Mouse (Mus musculus) liver, postnatal 0 days (tissue): Measurements from ENCODE around the gene Fndc9. TPM values are rescaled to one million over a fixed set of nuclear protein-coding genes. Genes with fewer than 3 reads are reported as not detected.

ENCODE experiments used
- ATAC-seq: fragments of 200-750 bp; cut with Nextera tagmentation; 2 replicates; pipeline ENCODE4 v1.8.0; 2017; ENCODE audit warnings: mild to moderate bottlenecking, moderate library complexity
- DNase-seq: peaks from one replicate; pipeline ENCODE4 v3.0.0-alpha.2; 2016
- H3K27ac ChIP-seq: fragments of 300-500 bp; sonication (generic); 2 replicates; pipeline ENCODE4 v1.5.1; 2014; ENCODE audit warnings: antibody characterized with exemption, moderate library complexity, mild to moderate bottlenecking, low read depth
- H3K27me3 ChIP-seq: fragments of 300-500 bp; sonication (generic); 2 replicates; pipeline ENCODE4 v1.6.1; 2014; ENCODE audit warnings: low read length, control low read depth, mixed read lengths; ENCODE audit not compliant: insufficient read depth
- H3K36me3 ChIP-seq: fragments of 300-500 bp; sonication (generic); replicated peaks from 2 replicates; pipeline ENCODE4 v1.6.1; 2014; ENCODE audit warnings: mild to moderate bottlenecking, control low read depth, low read length, moderate library complexity, mixed read lengths; ENCODE audit not compliant: insufficient read depth
- H3K4me1 ChIP-seq: fragments of 300-500 bp; sonication (generic); 2 replicates; pipeline ENCODE4 v1.6.1; 2014; ENCODE audit warnings: antibody characterized with exemption, mild to moderate bottlenecking, control low read depth; ENCODE audit not compliant: insufficient read depth
- H3K4me2 ChIP-seq: fragments of 300-500 bp; sonication (generic); 2 replicates; pipeline ENCODE4 v1.6.1; 2014; ENCODE audit warnings: low read depth, mild to moderate bottlenecking, low read length, moderate library complexity, mixed read lengths
- H3K4me3 ChIP-seq: fragments of 300-500 bp; sonication (generic); 2 replicates; pipeline ENCODE4 v1.5.1; 2014; ENCODE audit warnings: low read depth, low read length
- H3K9ac ChIP-seq: fragments of 300-500 bp; sonication (generic); replicated peaks from 2 replicates; pipeline ENCODE4 v1.6.1; 2014; ENCODE audit warnings: mild to moderate bottlenecking, moderate library complexity
- H3K9me3 ChIP-seq: fragments of 300-500 bp; sonication (generic); 2 replicates; pipeline ENCODE4 v1.6.1; 2016; ENCODE audit warnings: mild to moderate bottlenecking, control low read depth, low read length, mixed read lengths
- CTCF ChIP-seq: sonication (generic); IDR thresholded peaks from 2 replicates; pipeline ENCODE4 v1.5.1; 2016; ENCODE audit warnings: antibody characterized with exemption, low read depth
- EP300 ChIP-seq: IDR thresholded peaks from 2 replicates; pipeline ENCODE4 v1.6.1; 2016; ENCODE audit warnings: antibody characterized with exemption, low read depth, mild to moderate bottlenecking
- WGBS: fragments of 180-500 bp; shearing (Covaris S2); extraction: QIAGEN DNeasy Blood & Tissue Kit; methylation state at CpG from one replicate; pipeline ENCODE4 v1.1.7; 2014; ENCODE audit not compliant: insufficient replicate concordance; 5-methylcytosine and 5-hydroxymethylcytosine counted together
- polyA plus RNA-seq: library from polyadenylated mRNA; unstranded; fragments of >200 nt; fragmentation: Nextera tagmentation; extraction: Ambion mirVana; gene quantifications from 2 replicates; pipeline ENCODE4 v1.2.1, GENCODE M21; 2015

The Fndc9 gene
- polyA plus RNA-seq, 1 experiment from 2014 or later = 0.13 TPM

DNA sequence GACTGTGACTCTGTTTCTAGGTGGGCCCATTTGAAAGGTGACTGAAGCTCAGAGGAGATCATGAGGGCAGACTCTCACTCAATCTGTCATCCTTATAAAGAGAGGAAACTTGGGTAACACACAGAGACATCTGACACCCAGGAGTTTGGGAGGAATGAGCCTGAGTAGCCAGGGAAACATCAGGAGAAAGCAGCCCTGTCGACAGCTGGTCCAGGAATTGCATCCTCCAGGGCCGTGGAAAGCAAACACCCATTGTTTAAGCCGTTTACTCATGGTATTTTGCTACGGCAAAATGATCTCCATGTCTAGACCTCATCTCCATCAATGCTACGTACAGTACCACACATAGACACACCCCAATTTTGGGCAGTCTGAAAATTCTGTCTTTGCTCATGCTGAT, 52.8 kb downstream of the Fndc9 start:
- no peak for DNase-seq
- 74% methylated on average over 5 of the region's 5 CpGs for WGBS
- no peak overlapping the region for H3K4me3 ChIP-seq

DNA sequence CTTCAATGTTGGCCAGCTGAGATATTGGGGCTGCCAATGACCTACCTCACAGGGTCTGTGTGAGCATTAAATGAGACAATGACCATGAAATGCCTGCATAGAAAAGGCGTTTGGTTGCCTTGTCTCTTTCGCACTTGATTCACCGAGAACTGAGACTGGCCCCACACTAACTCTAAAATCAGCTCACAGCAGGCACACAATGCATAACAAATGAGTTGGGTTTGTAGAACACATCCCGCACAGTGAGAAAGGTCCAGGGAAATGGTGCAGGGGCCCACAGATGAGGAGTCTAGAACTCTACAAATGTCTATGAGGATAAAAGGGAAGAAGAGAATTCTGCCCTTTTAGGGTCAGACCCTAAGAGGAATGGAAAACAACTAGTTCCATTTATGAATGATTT, 53.7 kb downstream of the Fndc9 start:
- Histone ChIP-seq H3K27me3 (no peaks in the 10 kb centered on the region), H3K36me3 (peaks cover 14% of the 10 kb centered on the region), H3K4me1 (0 out of 2 replicates have a peak, but pooled peaks cover 5% of the 10 kb centered on the region), H3K9me3 (no peaks in the 10 kb centered on the region), H3K4me3 (no peak overlapping the region), H3K4me2 (no peak overlapping the region), H3K9ac (no peak overlapping the region), H3K27ac (no peak overlapping the region)
- DNase-seq (no peak), ATAC-seq (no peak)
- no peak for TF ChIP-seq CTCF
- TF ChIP-seq EP300 = no peak
- WGBS = 84% methylated on average over 4 of the region's 4 CpGs

More for the DNA sequence above, 52.8 kb downstream of the Fndc9 start:
- Histone ChIP-seq H3K27me3 (no peaks in the 10 kb centered on the region), H3K4me2 (no peak overlapping the region), H3K36me3 (peaks cover 16% of the 10 kb centered on the region), H3K4me1 (0 out of 2 replicates have a peak, but pooled peaks cover 5% of the 10 kb centered on the region), H3K27ac (no peak overlapping the region), H3K9me3 (no peaks in the 10 kb centered on the region), H3K9ac (no peak overlapping the region)
- no peak for ATAC-seq
- TF ChIP-seq EP300 (no peak), CTCF (no peak)

Other genes starting within 250 kb of the Fndc9 start
- gene Gm12166, start 183.2 kb upstream of the Fndc9 start, polyA plus RNA-seq = 3.6 and 5.2 TPM in 2 replicates
- gene Adam19, start 179.5 kb upstream of the Fndc9 start, polyA plus RNA-seq = 1.0 and 1.1 TPM in 2 replicates
- gene Nipal4, start 69.0 kb upstream of the Fndc9 start, polyA plus RNA-seq = not detected in 2 replicates
- 4.8 and 6.1 TPM in 2 replicates for gene Cyfip2, start 77.3 kb downstream of the Fndc9 start, polyA plus RNA-seq
- 0.09 and 0.19 TPM in 2 replicates for gene Itk, start 154.0 kb downstream of the Fndc9 start, polyA plus RNA-seq
- not detected in 2 replicates for gene Fam71b, start 161.0 kb downstream of the Fndc9 start, polyA plus RNA-seq
- gene Med7, start 201.4 kb downstream of the Fndc9 start, polyA plus RNA-seq = 39.4 and 41.4 TPM in 2 replicates
- gene Havcr2, start 219.4 kb downstream of the Fndc9 start, polyA plus RNA-seq = 0.28 TPM in 2 replicates